Mouse (Mus musculus) activated CD4-positive, CD25-positive, alpha-beta regulatory T cell, adult 4 months (primary cell): Measurements from ENCODE around the gene Gm14459. TPM values are rescaled to one million over a fixed set of nuclear protein-coding genes. Genes with fewer than 3 reads are reported as not detected.
"Not testable (repeated sequence)": the region's sequence is repeated elsewhere in the genome, so short reads cannot be mapped to it uniquely, and the experiment has no call there.

Experiments used
- ATAC-seq: one replicate; pipeline ENCODE4 v1.8.0; 2017
- polyA plus RNA-seq, 2 experiments: library from polyadenylated mRNA; unstranded; fragments of 100-300 nt; shearing (Covaris generic); gene quantifications; one replicate each; pipeline ENCODE4 v1.2.1; 2017

Gm14459 gene
- not detected for polyA plus RNA-seq

DNA sequence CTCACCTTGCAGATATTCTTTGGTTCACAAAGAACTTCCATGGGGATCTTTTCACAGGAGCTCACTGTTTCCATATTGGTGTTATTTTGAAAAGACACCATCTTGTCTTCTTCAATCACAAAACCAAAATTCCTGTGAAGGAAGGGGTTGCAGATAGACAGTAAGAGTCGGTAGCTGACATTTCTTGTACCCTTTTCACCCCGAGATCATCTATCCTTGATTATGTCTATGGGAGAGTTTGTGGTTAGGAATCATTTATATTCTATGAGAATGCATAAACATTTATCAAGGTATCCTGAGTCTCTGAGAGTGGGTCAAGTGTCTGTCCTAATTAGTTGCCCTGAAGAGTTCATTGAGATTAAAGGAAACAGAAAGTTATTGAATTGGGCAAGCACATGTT lies at the start of gene Gm14459:
Gene Gm14459, minus strand, starts transcription at position 101 of the 400 bp plus-strand sequence.
- ATAC-seq: no peak

DNA sequence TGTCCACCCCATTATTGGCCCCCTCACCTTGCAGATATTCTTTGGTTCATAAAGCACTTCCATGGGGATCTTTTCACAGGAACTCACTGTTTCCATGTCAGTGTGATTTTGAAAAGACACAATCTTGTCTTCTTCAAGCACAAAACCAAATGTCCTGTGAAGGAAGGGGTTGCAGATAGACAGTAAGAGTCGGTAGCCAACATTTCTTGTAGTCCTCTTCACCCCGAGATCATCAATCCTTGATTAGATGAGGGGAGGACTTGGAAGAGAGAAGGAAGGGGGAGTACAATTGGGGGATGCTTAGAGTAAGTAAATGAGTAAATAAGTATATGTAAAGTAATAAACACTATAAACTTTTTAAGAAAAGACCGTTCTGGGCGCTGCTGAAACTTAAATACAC lies 23.4 kb upstream of the Gm14459 start, which contains the start of gene Ssxb6:
Gene Ssxb6, minus strand, starts transcription at position 101 of the 400 bp plus-strand sequence.
- ATAC-seq: not testable (repeated sequence)

Other genes with a start within 250 kb of the Gm14459 start
- not detected for gene Ssxb10, start 197.5 kb downstream of the Gm14459 start, polyA plus RNA-seq
- not detected for gene Ssxb9, start 158.0 kb downstream of the Gm14459 start, polyA plus RNA-seq
- not detected for gene Ssxb1, start 111.6 kb downstream of the Gm14459 start, polyA plus RNA-seq
- not detected for gene Ssxb2, start 63.2 kb downstream of the Gm14459 start, polyA plus RNA-seq
- not detected for gene Ssxb6, start 23.3 kb upstream of the Gm14459 start, polyA plus RNA-seq
- not detected for gene Ssxb3, start 66.9 kb upstream of the Gm14459 start, polyA plus RNA-seq
- not detected for gene Ssxb8, start 165.9 kb upstream of the Gm14459 start, polyA plus RNA-seq
- gene Ssx9, start 223.5 kb upstream of the Gm14459 start, polyA plus RNA-seq: not detected